Mouse (Mus musculus) subcutaneous adipose tissue, adult 2 months (tissue): Measurements from ENCODE around the gene Myzap. TPM values are rescaled to one million over a fixed set of nuclear protein-coding genes. Genes with fewer than 3 reads are reported as not detected.

Source experiments
- polyA plus RNA-seq: library from polyadenylated mRNA; depleted of rRNA; stranded (reverse); fragments of >200 nt; gene quantifications from 2 replicates; pipeline ENCODE4 v1.2.3, GENCODE M21; 2012; ENCODE audit warnings: low replicate concordance; rRNA removed

Myzap gene
- 5.2 and 7.1 TPM in 2 replicates for polyA plus RNA-seq

GRCm38 (mm10) chr9:71591938-71592548 is at the start of gene Myzap:
TSS of gene Myzap (minus strand) at chr9:71592360.

GRCm38 (mm10) chr9:71485475-71486094 is 106.6 kb downstream of the Myzap start, which contains the start of gene Polr2m:
TSS of gene Polr2m (minus strand) at chr9:71485935.

Other genes starting within 250 kb of the Myzap start
- gene Polr2m, start 106.4 kb downstream of the Myzap start, polyA plus RNA-seq, result 205 and 900 TPM in 2 replicates
- gene Cgnl1, start 179.2 kb upstream of the Myzap start, polyA plus RNA-seq, result 21.4 and 41.4 TPM in 2 replicates